Comparison of ENCODE assay signal across 8 mouse cellular contexts in the genomic region with DNA sequence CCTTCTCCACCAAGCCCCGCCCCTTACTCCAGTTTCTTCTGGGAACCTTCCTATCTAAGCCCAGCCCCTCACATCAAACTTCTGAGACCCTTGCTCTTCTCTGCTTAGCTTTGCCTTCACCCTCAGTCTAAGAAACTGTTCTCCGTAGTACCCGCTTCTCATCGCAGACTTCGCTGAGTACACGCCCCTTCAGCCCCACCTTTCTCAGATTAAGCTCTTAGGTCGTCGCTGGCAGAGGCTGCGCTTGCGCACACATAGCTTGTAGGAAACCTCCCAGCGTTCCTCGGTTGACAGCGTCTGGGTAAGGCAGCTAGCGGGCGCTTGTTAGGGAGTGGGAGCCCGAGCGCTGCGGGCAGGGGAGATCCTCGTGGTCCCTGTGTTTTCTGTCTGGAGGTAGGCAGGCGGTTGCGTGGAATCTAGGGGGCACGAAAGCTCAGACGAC. TPM values are rescaled to one million over a fixed set of nuclear protein-coding genes. Genes with fewer than 3 reads are reported as not detected.
DNase-seq lines count a peak whose midpoint lies in the region; ATAC-seq and TF ChIP-seq lines count a peak whose summit lies in the region.

A gene (plus strand): TSS at position 234 of the 442 bp plus-strand sequence.

- peaks cover 6% of the 10 kb centered on the region for H3K4me1 ChIP-seq in testis, adult 2 months (ENCODE audit: control insufficient read depth, insufficient read depth, low read length)
- H3K4me1 ChIP-seq in forebrain, postnatal 0 days (ENCODE audit: insufficient read depth) = peaks cover 4% of the 10 kb centered on the region; the same call in 1 of the 2 replicates
- no peaks in the 10 kb centered on the region for H3K4me1 ChIP-seq in kidney, postnatal 0 days (replicated peaks; ENCODE audit: insufficient read depth, low read length)

- no peaks in the 10 kb centered on the region for H3K27me3 ChIP-seq in testis, adult 2 months (ENCODE audit: control insufficient read depth, insufficient read depth, low read length)
- no peaks in the 10 kb centered on the region for H3K27me3 ChIP-seq in forebrain, postnatal 0 days (ENCODE audit: insufficient read depth, low read length)
- no peaks in the 10 kb centered on the region for H3K27me3 ChIP-seq in kidney, postnatal 0 days (ENCODE audit: insufficient read depth, low read length)

- H3K27ac ChIP-seq in testis, adult 2 months (ENCODE audit: control insufficient read depth, insufficient read depth, low read depth, low read length) = peak within 1 kb of the TSS; percentile 95
- peak within 1 kb of the TSS; percentile 96 for H3K27ac ChIP-seq in forebrain, postnatal 0 days (ENCODE audit: low read depth, low read length)
- peak within 1 kb of the TSS; percentile 69 for H3K27ac ChIP-seq in kidney, postnatal 0 days

- peak within 1 kb of the TSS; percentile 61 for H3K4me2 ChIP-seq in forebrain, postnatal 0 days (ENCODE audit: low read depth)
- H3K4me2 ChIP-seq in kidney, postnatal 0 days (ENCODE audit: low read length) = peak within 1 kb of the TSS; percentile 62

- no peak for DNase-seq in testis, postnatal 10 days (ENCODE audit: low spot score)
- peak; percentile 99 for DNase-seq in brain, embryonic 14.5 days (ENCODE audit: low read depth)
- DNase-seq in forebrain, postnatal 0 days = peak; percentile 97
- DNase-seq in kidney, postnatal 0 days (ENCODE audit: low spot score) = peak; percentile 96
- DNase-seq in lung, postnatal 36 days = peak; percentile 90
- peak; percentile 81 for DNase-seq in right cerebral cortex, postnatal 14 days
- no peak for DNase-seq in cerebellum, adult 11 months

- H3K4me3 ChIP-seq in testis, adult 2 months (ENCODE audit: control insufficient read depth, low read depth, low read length) = peak within 1 kb of the TSS; percentile 92
- H3K4me3 ChIP-seq in forebrain, postnatal 0 days (ENCODE audit: low read depth, low read length) = peak within 1 kb of the TSS; percentile 51
- H3K4me3 ChIP-seq in kidney, postnatal 0 days (replicated peaks; ENCODE audit: low read depth, low read length) = peak within 1 kb of the TSS; percentile 49

- TF ChIP-seq CTCF in testis, adult 2 months (IDR thresholded peaks at IDR 0.05; ENCODE audit: control insufficient read depth, insufficient read depth, insufficient replicate concordance, low read depth, low read length) = no peak
- no peak for TF ChIP-seq CTCF in brain, embryonic 14.5 days (IDR thresholded peaks at IDR 0.05; ENCODE audit: borderline replicate concordance, extremely low read depth, insufficient read depth, insufficient read length)
- peak; percentile 60 for TF ChIP-seq CTCF in forebrain, postnatal 0 days (IDR thresholded peaks at IDR 0.05; ENCODE audit: low read depth)
- peak; percentile 53 for TF ChIP-seq CTCF in kidney, postnatal 0 days (IDR thresholded peaks at IDR 0.05; ENCODE audit: low read depth)

- H3K36me3 ChIP-seq in testis, adult 2 months (ENCODE audit: control insufficient read depth, insufficient read depth, low read length) = no peaks in the 10 kb centered on the region
- 0 out of 2 replicates have a peak, but pooled peaks cover 2% of the 10 kb centered on the region for H3K36me3 ChIP-seq in forebrain, postnatal 0 days (ENCODE audit: insufficient read depth)
- H3K36me3 ChIP-seq in kidney, postnatal 0 days (ENCODE audit: insufficient read depth, low read length) = no peaks in the 10 kb centered on the region

- H3K9ac ChIP-seq in forebrain, postnatal 0 days = peak within 1 kb of the TSS; percentile 74
- peak within 1 kb of the TSS; percentile 58 for H3K9ac ChIP-seq in kidney, postnatal 0 days (ENCODE audit: low read depth, low read length)

- under 1% methylated on average over 23 of the region's 23 CpGs for WGBS in forebrain, postnatal 0 days
- WGBS in kidney, postnatal 0 days = under 1% methylated on average over 23 of the region's 23 CpGs

- peak; percentile 85 for ATAC-seq in forebrain, postnatal 0 days
- ATAC-seq in kidney, postnatal 0 days (replicated peaks; ENCODE audit: low FRiP score, low read depth) = peak; percentile 84

- peak; percentile 66 for TF ChIP-seq POLR2A in testis, adult 2 months (IDR thresholded peaks at IDR 0.05; ENCODE audit: control insufficient read depth, low read depth, low read length)
- peak; percentile 33; the same call in 1 of the 2 replicates for TF ChIP-seq POLR2A in brain, embryonic 14.5 days (IDR thresholded peaks at IDR 0.05; ENCODE audit: borderline replicate concordance, extremely low read depth, insufficient read depth, insufficient read length, poor library complexity, severe bottlenecking)

- no peaks in the 10 kb centered on the region for H3K9me3 ChIP-seq in forebrain, postnatal 0 days (ENCODE audit: low read length)
- H3K9me3 ChIP-seq in kidney, postnatal 0 days (replicated peaks; ENCODE audit: low read length) = no peaks in the 10 kb centered on the region

RNA-seq across cellular contexts. Expression of the gene that starts here (rescaled TPM):
- 2.5 and 2.8 TPM in 2 replicates for polyA plus RNA-seq in testis, adult 2 months (2012; rRNA removed)
- 2.4 and 3.0 TPM in 2 replicates for polyA plus RNA-seq in brain, embryonic 14.5 days (2012; rRNA removed)
- total RNA-seq in forebrain, postnatal 0 days (2014; rRNA removed) = 4.0 and 4.5 TPM in 2 replicates
- 1.5 and 3.3 TPM in 2 replicates for polyA plus RNA-seq in forebrain, postnatal 0 days (2015; fragmentation: Nextera tagmentation; extraction: Ambion mirVana)
- 1.4 and 2.0 TPM in 2 replicates for polyA plus RNA-seq in kidney, postnatal 0 days (2015; fragmentation: Nextera tagmentation; extraction: Ambion mirVana)

Comparison
In these comparisons a context has a peak if more than half of its experiments do, and no peak if none do; other contexts are left out.
1. CTCF ChIP-seq: peak in forebrain, postnatal 0 days (single experiment) and kidney, postnatal 0 days (single experiment); none in testis, adult 2 months (single experiment) and brain, embryonic 14.5 days (single experiment).
2. DNase-seq: peak in brain, embryonic 14.5 days (single experiment), forebrain, postnatal 0 days (single experiment), kidney, postnatal 0 days (single experiment), lung, postnatal 36 days (single experiment) and right cerebral cortex, postnatal 14 days (single experiment); none in testis, postnatal 10 days (single experiment) and cerebellum, adult 11 months (single experiment).
3. Peak in every context shown above with its lines, with median percentiles within 50 percentile points of each other: H3K27ac ChIP-seq and H3K4me3 ChIP-seq.